Mouse (Mus musculus): Measurements from ENCODE around the gene Pgls.

The Pgls gene

DNA sequence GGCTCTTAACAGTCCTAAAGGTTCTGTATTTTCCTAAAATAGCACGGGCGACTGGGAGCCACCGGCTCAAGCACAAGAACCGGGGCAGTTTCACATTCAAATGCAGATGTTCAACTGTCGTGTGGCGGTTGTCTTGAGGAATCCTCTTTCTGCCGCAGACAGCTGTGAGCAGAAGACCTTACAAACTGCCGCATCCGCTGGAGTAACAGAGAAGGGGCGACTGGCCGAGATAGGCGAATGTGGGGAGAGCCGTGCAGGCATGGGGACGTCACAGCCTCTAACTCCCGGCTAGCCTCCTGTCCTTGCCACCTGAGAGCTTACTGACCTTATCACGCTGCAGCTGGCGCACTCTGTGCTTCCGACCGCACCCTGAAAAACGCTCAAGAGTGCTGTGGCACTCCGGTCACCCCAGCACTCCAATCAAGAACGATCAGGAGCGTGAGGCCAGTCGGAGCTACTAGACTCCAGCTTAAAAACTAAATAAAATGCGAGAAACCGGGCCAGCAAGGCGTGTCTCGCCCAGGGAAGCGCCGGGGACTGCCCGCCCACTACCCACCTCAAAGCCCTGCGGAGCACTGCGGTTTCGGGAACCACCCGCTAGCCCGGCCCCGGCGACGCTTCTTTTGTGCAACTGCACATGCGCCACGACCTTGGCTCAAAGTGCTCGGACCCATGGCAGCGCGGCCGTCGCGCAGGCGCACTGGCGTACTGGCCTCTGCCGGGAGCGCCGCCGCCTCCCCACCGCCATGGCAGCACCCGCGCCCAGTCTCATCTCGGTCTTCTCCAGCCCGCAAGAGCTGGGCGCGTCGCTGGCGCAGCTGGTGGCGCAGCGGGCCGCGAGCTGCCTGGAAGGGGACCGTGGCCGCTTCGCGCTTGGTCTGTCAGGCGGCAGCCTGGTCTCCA, at the start of gene Pgls:
Gene Pgls (plus strand): TSS at position 706 of the 903 bp plus-strand sequence.
- peak; percentile 96 for DNase-seq

DNA sequence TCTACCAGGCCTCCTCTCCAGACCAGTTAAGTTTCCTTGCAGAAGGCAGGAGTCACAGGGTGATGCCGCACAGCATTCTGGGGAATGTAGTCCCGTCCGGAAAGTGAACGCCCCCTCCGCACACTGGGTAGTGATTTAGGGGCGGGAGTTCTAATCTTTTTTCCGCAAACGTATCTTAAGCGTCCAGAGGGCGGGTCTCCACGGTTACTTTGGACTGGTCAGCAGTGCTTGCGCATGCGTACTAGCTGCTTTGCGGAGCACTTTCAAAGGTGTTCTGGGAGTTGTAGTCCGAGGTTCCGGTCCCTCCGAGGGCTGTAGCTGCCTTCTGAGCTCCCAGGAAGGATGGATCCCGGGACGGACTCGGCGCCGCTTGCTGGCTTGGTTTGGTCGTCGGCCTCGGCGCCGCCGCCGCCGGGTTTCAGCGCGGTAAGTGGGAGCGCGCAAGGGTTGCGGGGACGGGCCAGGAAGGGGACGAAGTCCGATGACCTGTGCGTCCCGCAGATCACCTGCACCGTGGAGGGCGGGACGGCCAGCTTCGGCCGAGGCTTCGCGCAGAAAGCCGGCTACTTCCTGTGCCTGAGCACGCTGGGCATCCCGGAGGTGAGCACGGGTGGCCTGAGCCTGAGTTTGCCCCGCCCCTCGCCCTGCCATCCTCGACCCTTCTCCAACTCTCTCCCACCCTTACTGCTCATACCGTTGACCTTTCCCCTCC, 49.2 kb upstream of the Pgls start, which contains the start of gene Mvb12a:
Gene Mvb12a (plus strand): TSS at position 291 of the 712 bp plus-strand sequence.
- DNase-seq = peak; percentile 95

DNA sequence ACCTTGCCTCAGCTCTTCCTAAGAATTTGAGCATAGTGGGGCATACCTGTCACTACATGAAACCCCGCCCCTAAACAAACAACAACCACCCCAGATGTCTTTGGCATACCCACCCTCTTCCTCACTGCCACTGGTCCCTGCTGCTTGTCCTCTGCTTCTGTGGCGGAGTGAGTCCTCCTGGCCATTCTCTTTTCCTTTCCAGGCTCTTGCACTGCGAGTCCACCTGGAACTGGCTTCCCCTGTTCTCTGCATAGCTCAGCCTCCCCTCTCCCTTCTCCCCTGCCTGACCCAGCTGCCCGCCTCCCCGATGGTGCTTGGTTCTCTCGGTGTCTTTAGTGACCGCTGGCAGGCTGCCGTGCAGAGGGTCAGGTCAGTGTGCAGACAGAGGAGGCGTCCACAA, 48.2 kb upstream of the Pgls start:
- DNase-seq = no peak

DNA sequence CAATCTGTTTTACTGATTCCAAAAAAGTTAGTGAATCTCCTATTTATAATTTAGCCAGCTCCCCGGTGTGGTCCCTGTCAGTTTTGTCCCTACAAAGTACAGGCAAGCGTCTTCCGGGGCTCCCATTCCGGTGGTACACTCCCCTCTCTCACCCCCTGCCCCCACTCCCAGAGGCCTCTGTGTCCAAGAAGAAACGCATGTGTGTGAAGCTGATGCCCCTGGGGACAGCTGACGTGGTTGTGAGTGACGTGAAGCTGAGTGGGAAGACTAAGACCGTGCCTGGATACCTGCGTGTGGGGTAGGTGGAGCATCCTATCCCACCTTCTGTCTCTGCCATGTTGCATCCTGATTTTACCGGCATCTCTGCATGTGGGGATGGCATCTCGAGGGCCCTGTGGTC, 46.9 kb upstream of the Pgls start:
- DNase-seq = no peak

DNA sequence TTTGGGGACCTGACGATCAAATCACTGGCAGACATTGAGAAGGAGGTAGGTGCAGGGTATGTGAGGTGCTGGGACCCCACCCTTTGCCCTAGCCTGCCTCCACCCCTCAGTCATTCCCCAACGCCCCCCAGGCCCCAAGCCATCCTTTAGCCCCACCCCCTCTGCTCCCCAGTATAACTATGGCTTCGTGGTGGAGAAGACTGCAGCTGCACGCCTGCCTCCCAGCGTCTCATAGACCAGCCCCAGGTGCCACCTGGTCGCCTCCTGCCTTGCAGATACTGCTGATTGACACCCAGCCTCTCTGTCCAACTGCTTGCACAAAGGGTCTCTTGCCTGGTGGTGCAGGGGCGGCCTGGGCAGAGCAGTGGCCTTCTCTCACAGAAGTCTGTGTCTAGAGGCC, 44.4 kb upstream of the Pgls start:
- DNase-seq = no peak

DNA sequence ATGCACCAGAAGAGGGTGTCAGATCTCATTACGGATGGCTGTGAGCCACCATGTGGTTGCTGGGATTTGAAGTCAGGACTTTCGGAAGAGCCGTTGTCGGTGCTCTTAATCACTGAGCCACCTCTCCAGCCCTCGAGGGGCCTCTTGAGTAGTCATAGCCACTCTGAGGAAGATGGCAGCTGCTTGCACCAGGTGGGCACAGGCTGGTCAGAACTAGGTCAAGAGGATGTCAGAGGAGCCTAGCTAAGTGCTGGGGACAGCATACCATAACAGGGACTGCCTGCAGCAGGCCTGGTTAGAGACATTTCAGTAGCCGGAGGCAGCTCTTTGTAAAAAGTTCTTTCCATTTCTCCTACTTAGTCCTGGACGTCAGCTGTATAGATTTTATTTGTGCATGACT, 41.2 kb upstream of the Pgls start:
- no peak for DNase-seq

DNA sequence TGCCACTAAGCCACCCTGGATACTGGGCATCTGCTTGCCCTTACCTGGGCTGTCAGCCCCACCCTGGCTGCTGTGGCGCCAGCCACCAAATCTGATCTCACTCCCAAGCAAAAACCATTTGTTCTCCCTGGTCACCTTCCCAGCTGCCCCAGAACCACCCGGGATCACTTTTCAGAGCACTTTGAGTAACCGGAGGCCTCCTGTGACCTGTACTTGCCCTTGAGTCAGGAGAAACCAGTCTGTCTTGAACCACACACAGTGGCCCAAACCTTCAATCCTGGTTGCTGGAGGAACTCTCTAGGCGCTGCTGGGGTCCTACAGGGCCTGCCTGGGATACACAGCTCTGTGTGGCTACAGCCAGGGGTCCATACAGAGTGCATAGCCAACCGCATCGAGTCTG, 39.2 kb upstream of the Pgls start:
- no peak for DNase-seq

DNA sequence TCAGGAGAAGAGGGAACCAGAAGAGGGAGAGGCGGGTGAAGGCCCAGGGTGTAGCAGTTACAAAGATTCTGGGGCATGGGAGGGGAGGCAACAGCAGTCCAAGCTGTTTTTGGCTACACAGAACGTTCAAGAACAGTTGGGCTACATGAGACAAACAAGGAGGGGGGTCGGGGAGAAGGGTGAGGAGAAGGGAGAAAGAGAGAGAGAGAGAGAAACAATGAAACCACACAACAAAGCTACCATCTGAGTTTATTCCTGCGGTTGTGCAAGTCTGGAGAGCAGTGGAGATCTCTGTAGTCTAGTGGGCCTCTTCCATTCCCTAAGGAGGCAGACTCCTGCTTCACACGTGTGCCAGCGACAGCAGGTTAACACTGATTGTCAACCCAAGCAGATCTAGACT, 38.0 kb upstream of the Pgls start:
- DNase-seq = no peak

DNA sequence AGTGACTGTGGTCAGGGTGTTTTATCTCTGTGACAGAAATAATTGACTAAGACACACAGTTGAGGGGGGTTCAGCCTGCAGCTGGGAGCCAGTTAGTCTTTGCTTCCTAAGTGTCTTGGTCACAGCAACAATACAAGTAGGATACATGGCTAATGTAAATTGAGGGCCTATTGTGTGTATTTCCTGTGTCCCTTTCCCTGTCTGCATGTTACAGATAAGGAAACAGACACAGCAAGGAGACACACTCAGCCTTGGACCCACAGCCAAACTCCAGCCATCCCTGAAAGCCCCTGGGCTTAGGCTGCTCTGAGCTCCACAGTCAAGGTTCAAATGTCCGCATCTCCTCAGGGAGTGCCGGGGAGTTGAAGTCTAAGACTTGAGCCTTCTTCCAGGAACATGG, 37.3 kb upstream of the Pgls start:
- no peak for DNase-seq

DNA sequence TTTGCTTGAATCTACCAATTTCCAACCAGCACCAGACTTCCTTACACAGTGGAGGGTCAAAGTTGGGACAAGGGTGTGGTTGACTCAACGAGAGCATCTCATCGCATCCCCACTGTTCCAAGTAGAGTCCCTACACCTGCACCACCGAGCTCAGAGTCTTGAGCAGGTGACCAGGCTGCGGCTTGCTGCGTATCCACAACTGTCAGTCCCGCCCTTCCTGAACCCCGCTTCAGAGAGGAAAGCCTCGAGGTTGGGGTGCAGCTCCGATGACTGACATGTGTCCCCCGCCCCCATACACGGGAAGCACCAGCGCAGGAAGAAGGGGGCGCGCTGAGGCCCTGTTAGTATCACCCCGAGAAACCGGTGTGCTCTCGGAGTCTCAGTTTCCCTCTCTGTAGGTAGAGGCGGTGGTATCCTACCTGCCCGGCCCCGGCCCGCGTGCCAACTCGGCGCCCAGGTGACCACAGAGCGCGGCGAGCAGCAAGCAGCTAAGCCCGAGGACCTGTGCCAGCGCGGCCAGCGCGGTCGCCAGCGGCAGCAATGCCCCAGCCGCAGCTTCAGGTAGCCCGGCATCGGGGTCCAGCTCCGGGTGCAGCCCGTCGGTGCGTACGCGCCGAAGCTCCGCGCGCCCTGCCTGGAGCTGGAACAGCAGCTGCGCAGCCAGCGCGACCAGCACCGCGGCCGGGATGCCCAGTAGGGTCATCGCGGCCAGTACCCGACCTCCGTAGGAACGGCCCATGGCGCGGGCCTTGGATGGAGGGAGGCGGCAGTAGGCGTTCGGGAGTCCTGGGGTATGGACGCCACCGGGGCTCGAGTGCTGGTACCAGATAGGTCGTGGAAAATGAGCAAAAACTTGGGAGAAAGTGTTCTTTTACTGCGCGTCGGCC, 33.7 kb upstream of the Pgls start, which contains the start of gene Tmem221:
Gene Tmem221 (minus strand): TSS at position 801 of the 887 bp plus-strand sequence.
- no peak for DNase-seq

DNA sequence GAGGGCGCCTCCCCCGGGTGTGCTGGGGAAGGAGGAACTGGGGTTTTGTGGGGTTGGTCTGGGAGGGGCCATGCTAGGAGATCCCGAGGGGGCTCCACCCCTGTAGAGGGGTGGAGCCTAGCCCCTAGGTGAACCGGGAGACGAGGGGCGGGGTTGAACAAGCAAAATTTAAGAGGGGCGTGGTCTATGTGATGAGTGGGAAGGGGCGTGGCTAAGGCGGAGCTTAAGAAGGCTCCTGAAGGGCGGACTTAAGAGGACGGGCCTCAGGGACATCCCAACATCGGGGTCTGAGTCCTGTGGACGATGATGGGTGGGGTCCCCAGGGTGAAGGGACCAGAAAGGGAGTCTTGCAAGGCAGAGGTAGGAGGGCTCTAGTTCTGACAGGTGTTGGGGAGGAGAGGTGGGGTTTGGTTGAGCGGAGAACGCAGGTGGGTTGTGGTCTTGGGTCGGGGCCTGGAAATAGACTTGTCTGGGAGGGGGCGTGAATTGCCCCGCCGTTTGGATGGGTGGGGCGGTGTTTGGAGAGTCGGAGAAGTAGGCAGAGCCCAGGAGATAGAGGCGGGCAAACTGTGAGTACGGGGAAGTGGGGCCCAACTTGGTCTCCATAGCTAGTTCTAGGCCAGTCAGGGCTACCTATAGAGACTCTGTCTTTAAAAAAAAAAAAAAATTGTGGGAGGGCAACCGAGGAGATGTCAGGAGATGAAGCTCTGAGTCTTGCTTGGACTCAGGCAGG, 32.9 kb upstream of the Pgls start:
- DNase-seq = no peak

DNA sequence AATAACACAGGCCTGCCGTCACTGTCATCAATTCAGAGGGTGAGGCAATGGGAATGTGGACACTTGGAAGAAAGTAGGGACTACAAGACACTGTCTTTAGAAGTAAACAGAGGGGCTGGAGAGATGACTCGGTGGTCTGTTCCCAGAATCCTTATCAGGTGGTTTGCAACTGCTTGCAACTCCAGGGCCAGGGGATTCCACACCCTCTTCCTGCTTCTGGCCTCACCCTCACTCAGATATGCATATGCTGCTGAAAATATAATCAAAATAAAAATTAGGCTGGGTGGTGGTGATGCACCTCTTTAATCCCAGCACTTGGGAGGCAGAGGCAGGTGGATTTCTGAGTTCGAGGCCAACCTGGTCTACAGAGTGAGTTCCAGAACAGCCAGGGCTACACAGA, 31.9 kb upstream of the Pgls start:
- DNase-seq = no peak

DNA sequence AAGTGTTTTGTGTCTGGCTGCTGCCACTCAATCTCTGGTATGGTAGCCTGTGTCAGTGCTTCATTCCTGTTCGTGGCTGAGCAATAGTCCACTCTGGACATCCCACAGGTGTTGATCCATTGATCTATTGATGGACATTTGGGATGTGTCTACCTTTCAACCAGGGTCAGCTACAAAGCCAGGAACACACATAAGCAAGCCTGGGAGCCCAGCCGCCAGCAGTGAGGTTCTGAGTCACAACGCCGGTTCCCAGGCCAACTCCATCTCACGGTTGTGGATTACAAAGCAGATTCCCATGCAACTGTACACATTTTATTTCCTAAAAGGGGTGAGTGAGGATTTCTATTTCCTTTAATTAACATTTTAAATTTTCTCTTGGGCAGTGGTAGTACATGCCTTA, 31.2 kb upstream of the Pgls start:
- DNase-seq = no peak

DNA sequence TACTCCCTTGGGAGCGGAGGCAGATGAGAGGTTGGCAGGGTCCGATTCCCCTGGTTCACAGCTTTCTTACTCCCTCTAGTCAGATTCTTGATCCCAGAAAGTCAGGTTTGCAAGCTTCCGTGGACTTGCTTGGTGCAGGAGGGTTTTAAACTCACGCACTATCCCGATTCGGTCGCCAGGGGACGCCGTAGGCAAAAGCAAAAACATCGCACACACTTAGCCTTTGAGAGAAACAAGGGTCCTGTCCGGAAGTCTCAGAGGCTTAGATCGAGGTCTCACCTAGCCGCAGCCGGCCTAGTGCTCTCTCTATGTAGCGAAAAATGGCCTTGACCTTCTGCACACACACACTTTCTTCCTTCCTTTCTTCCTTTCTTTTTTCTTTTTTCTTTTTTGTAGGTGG, 30.6 kb upstream of the Pgls start:
- DNase-seq = no peak

DNA sequence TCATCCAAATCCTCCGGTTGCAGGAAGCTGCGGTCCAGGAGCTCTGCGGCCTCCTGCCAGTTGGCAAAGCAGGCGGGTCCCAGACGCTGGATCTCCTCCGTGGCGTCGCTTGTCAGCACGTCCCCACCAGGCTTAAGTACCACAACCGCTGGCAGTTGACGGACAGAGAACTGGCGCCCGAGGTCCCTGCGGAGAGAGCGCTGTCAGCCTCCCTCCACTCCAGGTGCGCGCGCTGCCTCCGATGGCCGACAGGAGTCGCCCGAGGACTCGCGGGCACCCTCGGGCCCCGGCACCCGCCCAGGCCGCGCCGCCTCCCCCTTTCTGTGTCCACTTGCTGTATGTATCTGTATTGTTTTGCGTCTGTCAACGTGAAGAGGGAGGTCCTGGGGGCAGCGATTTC, 29.2 kb upstream of the Pgls start:
- DNase-seq = peak; percentile 76

DNA sequence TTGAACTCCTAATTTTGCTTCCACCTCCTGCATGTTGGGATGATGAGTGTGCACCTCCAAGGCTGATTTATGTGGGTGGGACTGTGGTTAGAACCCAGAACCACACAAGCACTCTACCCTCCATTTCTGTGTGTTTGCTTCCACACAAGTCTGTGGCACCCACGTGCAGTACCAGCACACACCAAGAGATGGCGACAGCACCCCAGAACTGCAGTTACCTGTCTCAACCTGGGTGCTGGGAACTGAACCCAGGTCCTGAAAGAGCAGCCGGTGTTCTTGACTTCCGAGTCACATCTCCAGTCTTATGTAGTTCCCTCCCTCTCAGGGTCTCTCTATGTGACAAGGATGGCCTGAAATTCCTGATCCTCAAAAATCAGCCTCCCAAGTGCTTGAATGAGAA, 28.0 kb upstream of the Pgls start:
- DNase-seq = no peak

DNA sequence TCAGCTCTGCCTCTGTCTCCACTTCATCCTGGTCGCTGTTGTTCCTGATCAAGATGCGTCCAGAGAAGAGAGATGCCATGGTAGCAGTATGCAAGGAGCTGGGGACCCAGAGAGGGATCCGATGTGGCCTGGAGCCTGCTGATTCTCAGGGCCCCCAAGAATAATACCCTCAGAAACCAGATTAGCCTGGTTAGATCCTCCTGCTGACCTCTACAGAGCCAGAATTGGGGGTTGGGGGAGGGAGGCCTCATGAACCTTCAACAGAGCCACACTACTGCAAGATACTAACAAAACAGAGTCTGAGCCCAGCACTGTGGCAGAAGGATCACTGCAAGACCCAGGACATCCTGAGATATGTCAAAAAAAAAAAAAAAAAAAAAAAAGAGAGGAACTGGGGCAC, 25.5 kb upstream of the Pgls start, which contains the start of gene Nxnl1:
Gene Nxnl1 (minus strand): TSS at position 101 of the 400 bp plus-strand sequence.
- DNase-seq = no peak

DNA sequence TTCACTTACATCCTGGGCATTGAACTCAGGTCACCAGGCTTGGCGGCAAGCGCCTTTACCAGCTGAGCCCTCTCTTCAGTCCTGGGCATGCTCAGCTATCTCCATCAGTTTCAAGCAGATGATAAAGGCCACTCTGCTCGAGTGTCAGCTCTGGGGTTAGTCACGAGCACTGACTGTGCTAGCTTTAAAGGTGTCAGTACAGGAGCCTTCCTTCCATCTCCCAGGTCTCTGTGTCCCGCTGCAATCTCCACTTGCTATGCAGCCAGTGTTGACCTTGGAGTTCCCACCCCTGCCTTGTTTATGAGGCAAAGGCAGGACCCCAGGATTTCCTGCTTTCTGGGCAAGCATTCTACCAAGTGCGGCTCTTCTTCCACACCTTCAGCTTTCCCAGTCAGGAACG, 24.4 kb upstream of the Pgls start:
- no peak for DNase-seq

DNA sequence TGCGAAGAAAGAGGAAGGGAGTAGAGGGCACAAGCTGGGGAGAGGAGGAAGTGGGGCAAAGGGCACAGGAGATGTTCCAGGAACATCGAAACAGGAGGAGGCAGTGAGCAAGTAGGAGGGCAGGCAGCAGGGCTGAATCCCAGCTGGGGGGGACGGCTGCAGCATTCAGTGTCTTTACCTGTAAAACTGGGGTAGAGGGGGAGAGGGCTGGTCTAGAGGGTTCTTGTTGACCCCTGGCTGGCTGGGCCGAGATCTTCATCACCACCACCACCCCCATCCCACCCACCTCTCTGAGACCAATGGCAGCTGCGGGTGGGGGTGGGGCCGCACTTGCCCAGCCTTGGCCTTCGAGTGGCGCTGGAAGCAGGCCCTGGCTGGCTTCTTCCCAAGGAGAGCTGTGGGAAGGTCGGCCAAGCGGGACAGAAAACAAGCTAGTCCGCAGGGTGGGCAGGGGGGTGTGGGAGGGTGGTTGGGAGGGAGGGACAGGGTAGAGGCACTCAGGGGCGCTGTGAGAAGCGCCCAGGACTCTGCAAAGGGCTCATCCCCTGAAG, 23.5 kb upstream of the Pgls start, which contains the start of gene Slc27a1:
Gene Slc27a1 (plus strand): TSS at position 496 of the 551 bp plus-strand sequence.
- DNase-seq = peak; percentile 60

DNA sequence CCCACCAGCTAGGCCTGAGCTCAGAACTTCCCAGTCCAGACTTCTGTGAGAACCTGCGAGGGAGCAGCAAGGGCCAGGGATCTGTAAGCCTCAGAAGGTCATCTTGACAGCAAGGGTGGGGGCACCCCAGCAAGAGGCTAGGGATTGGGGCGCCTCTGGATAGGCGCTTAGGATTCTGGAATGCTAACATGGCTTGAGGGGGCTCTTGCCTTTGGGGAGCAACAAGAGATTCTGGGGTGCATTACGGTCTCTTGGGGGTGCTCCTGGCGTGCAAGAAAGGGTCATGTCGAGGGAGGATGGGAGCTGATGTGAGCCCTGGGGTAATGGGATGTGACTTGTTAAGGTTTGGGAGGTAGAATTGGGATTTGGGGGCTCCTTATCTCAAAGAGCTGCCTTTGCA, 23.0 kb upstream of the Pgls start:
- DNase-seq = no peak

DNA sequence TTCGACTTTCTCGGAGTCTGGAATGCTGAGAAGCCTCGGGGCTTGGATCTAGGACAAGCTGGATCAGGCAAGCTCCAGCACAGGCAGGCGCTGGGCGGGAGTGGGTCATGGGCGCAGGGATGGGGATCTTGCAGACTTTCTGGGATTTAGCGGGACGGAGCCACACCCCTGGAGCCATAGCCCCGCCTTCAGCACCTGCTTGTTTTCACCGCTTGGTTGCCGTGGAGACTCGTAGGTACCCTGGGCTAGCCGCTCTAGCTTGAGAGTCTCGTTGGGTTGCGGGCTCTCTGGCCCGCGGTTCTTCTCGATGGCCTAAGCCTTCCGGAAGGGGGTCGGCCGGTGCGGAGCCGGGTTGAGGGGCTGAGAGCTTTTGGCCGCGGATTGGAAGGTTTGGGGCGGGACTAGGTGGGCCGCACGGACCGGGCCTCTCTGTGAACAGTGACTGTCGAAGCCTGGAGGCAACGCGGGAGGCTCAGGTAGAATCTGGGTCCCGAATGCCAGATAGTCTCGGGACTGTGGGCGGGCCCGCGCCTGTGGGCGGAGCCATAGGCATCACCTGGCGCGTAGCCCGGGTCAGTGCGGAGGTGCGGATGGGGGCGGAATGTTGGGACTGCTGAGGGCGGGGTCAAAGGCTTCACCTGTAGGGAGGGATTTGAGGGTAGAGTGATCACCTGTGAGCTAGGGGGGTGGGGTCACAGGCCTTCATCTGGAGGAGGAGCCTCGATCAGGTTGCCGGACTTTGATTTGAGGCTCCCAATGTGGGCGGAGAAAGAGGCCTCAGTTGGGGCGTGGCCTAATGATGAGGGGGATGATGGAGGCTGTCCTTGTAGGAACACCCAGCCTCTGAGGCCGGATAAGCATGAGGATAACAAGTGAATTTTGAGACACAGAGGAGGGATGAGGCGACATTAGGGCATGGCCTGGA, 22.3 kb upstream of the Pgls start:
- peak; percentile 76 for DNase-seq
